Mouse (Mus musculus): ENCODE results near the gene Topaz1. TPM values are rescaled to one million over a fixed set of nuclear protein-coding genes. Genes with fewer than 3 reads are reported as not detected.

The Topaz1 gene
- total RNA-seq, 2 experiments from 2014 or later, result not detected

Other genes starting within 250 kb of the Topaz1 start
- 10 to 100 TPM; 12.5 to 14.6 TPM for gene Tcaim, start 58.2 kb downstream of the Topaz1 start, total RNA-seq (2021)
- gene Gm35549, start 96.7 kb downstream of the Topaz1 start, total RNA-seq (2021), result not detected
- gene Zfp445, start 118.7 kb downstream of the Topaz1 start, total RNA-seq (2021), result 100 to 1,000 TPM; 166 to 172 TPM
- gene Zkscan7, start 138.3 kb downstream of the Topaz1 start, total RNA-seq (2021), result 1 to 10 TPM; 4.5 to 5.0 TPM
- 1 to 10 TPM; 6.9 to 8.0 TPM for gene Zfp105, start 175.7 kb downstream of the Topaz1 start, total RNA-seq (2021)
- 10 to 100 TPM; 19.4 to 21.1 TPM for gene 1110059G10Rik, start 203.7 kb downstream of the Topaz1 start, total RNA-seq (2021)
- gene Kif15, start 203.7 kb downstream of the Topaz1 start, total RNA-seq (2021), result 1 to 10 TPM; 3.6 to 4.9 TPM